In genomic region chr14:76110396-76111221, GRCm38 (mm10) we compare ENCODE assay signal across 8 mouse cellular contexts. TPM values are rescaled to one million over a fixed set of nuclear protein-coding genes. Genes with fewer than 3 reads are reported as not detected.
A peak's percentile ranks its signal among the peaks of the same experiment; 100 is the strongest.
DNase-seq lines count a peak whose midpoint lies in the region; ATAC-seq lines count a peak whose summit lies in the region.

TSS of gene Gpalpp1 (minus strand) at chr14:76110760.
TSS of gene Nufip1 (plus strand) at chr14:76110891.

- H3K27me3 ChIP-seq in heart, embryonic 10.5 days (ENCODE audit: insufficient read depth, poor library complexity, severe bottlenecking), result no peaks in the 10 kb centered on the region
- no peaks in the 10 kb centered on the region for H3K27me3 ChIP-seq in kidney, embryonic 15.5 days

- H3K9me3 ChIP-seq in heart, embryonic 10.5 days, result no peaks in the 10 kb centered on the region
- H3K9me3 ChIP-seq in kidney, embryonic 15.5 days (replicated peaks), result no peaks in the 10 kb centered on the region

- peak within 1 kb of the TSS; percentile 83 for H3K4me2 ChIP-seq in kidney, embryonic 15.5 days

- peaks cover 11% of the 10 kb centered on the region for H3K4me1 ChIP-seq in heart, embryonic 10.5 days
- peaks cover 20% of the 10 kb centered on the region for H3K4me1 ChIP-seq in kidney, embryonic 15.5 days

- H3K27ac ChIP-seq in heart, embryonic 10.5 days, result peak within 1 kb of the TSS; percentile 94
- H3K27ac ChIP-seq in kidney, embryonic 15.5 days, result peak within 1 kb of the TSS; percentile 92

- WGBS in heart, embryonic 10.5 days, result under 1% methylated on average over 69 of the region's 69 CpGs
- WGBS in kidney, embryonic 15.5 days, result under 1% methylated on average over 69 of the region's 69 CpGs

- H3K9ac ChIP-seq in kidney, embryonic 15.5 days, result peak within 1 kb of the TSS; percentile 84

- peak; percentile 97 for ATAC-seq in erythroblast, adult 5-6 weeks (replicated peaks; ENCODE audit: low FRiP score, poor library complexity, severe bottlenecking)
- peak; percentile 99 for ATAC-seq in kidney, embryonic 15.5 days (replicated peaks; ENCODE audit: low FRiP score)
- ATAC-seq in monocyte, adult 5-6 weeks (replicated peaks; ENCODE audit: insufficient number of reproducible peaks, low FRiP score, low TSS enrichment, poor library complexity, severe bottlenecking), result peak; percentile 99

- peak within 1 kb of the TSS; percentile 90 for H3K4me3 ChIP-seq in heart, embryonic 10.5 days
- peak within 1 kb of the TSS; percentile 96 for H3K4me3 ChIP-seq in kidney, embryonic 15.5 days (replicated peaks)

- peak; percentile 84 to 86 for DNase-seq in B cell, adult 2 months
- DNase-seq in brain, adult 2 months (ENCODE audit: low read depth, low spot score), result peak; percentile 99
- peak; percentile 96 for DNase-seq in heart, embryonic 10.5 days (ENCODE audit: low spot score)
- peak; percentile 86 for DNase-seq in liver
- peak; percentile 81 to 87 for DNase-seq in spleen, postnatal 4 days (ENCODE audit: low spot score in 2 of 2)

- peaks cover 30% of the 10 kb centered on the region for H3K36me3 ChIP-seq in heart, embryonic 10.5 days
- peaks cover 30% of the 10 kb centered on the region for H3K36me3 ChIP-seq in kidney, embryonic 15.5 days

RNA-seq across cellular contexts. Expression of gene Gpalpp1, which starts in this region (rescaled TPM):
- 3.6 and 7.5 TPM in 2 replicates for total RNA-seq in erythroblast, adult 5-6 weeks (2015; ENCODE audit: low replicate concordance)
- total RNA-seq in erythroblast, adult 5-6 weeks (2017; ENCODE audit: low replicate concordance), result 5.7 and 8.3 TPM in 2 replicates
- 13.1 and 13.3 TPM in 2 replicates for polyA plus RNA-seq in heart, embryonic 10.5 days (2016; fragmentation: Nextera tagmentation; extraction: Ambion mirVana)
- polyA plus RNA-seq in kidney, embryonic 15.5 days (2015; fragmentation: Nextera tagmentation; extraction: Ambion mirVana), result 12.7 and 14.3 TPM in 2 replicates
- 19.2 to 34.3 TPM (median 30.5 TPM) in 3 replicates for total RNA-seq in monocyte, adult 5-6 weeks (2017)

RNA-seq across cellular contexts. Expression of gene Nufip1, which starts in this region (rescaled TPM):
- total RNA-seq in erythroblast, adult 5-6 weeks (2015; ENCODE audit: low replicate concordance), result 1.7 and 4.6 TPM in 2 replicates
- 2.8 and 3.6 TPM in 2 replicates for total RNA-seq in erythroblast, adult 5-6 weeks (2017; ENCODE audit: low replicate concordance)
- 13.5 and 16.6 TPM in 2 replicates for polyA plus RNA-seq in heart, embryonic 10.5 days (2016; fragmentation: Nextera tagmentation; extraction: Ambion mirVana)
- polyA plus RNA-seq in kidney, embryonic 15.5 days (2015; fragmentation: Nextera tagmentation; extraction: Ambion mirVana), result 17.5 TPM in 2 replicates
- 14.3 to 23.1 TPM (median 16.5 TPM) in 3 replicates for total RNA-seq in monocyte, adult 5-6 weeks (2017)

Comparison
In these comparisons a context has a peak if more than half of its experiments do, and no peak if none do; other contexts are left out.
1. Peak in every context shown above with its lines: DNase-seq, ATAC-seq, H3K4me3 ChIP-seq and H3K27ac ChIP-seq.